Mouse (Mus musculus) limb, embryonic 14.5 days (tissue): ENCODE measurements around the gene Brpf3. TPM values are rescaled to one million over a fixed set of nuclear protein-coding genes. Genes with fewer than 3 reads are reported as not detected.

Source experiments
- ATAC-seq: fragments of 200-750 bp; cut with Nextera tagmentation; 2 replicates; pipeline ENCODE4 v1.8.0; 2017; ENCODE audit warnings: low read depth, moderate number of reproducible peaks, moderate TSS enrichment; ENCODE audit not compliant: low FRiP score
- DNase-seq: peaks from one replicate; pipeline ENCODE4 v3.0.0-alpha.2; 2015; ENCODE audit warnings: low spot score
- H3K27ac ChIP-seq: fragments of 300-500 bp; sonication (generic); replicated peaks from 2 replicates; pipeline ENCODE4 v1.5.1; 2014; ENCODE audit warnings: low read depth, mild to moderate bottlenecking, low read length, moderate library complexity, mixed read lengths
- H3K27me3 ChIP-seq: fragments of 300-500 bp; sonication (generic); 2 replicates; pipeline ENCODE4 v1.6.1; 2014; ENCODE audit warnings: low read length, mixed read lengths; ENCODE audit not compliant: control insufficient read depth, insufficient read depth
- H3K36me3 ChIP-seq: fragments of 300-500 bp; sonication (generic); 2 replicates; pipeline ENCODE4 v1.6.1; 2014; ENCODE audit warnings: mild to moderate bottlenecking, low read length, moderate library complexity, mixed read lengths; ENCODE audit not compliant: control insufficient read depth, insufficient read depth
- H3K4me1 ChIP-seq: fragments of 300-500 bp; sonication (generic); 2 replicates; pipeline ENCODE4 v1.6.1; 2014; ENCODE audit warnings: antibody characterized with exemption, low read length, mixed read lengths; ENCODE audit not compliant: control insufficient read depth, insufficient read depth
- H3K4me2 ChIP-seq: fragments of 300-500 bp; sonication (generic); replicated peaks from 2 replicates; pipeline ENCODE4 v1.6.1; 2014; ENCODE audit warnings: low read depth, mild to moderate bottlenecking, low read length, moderate library complexity; ENCODE audit not compliant: severe bottlenecking
- H3K4me3 ChIP-seq: fragments of 300-500 bp; sonication (generic); replicated peaks from 2 replicates; pipeline ENCODE4 v1.5.1; 2014; ENCODE audit warnings: low read length
- H3K9ac ChIP-seq: fragments of 300-500 bp; sonication (generic); 2 replicates; pipeline ENCODE4 v1.6.1; 2014; ENCODE audit warnings: mild to moderate bottlenecking, low read depth, low read length, moderate library complexity; ENCODE audit not compliant: severe bottlenecking
- H3K9me3 ChIP-seq: fragments of 300-500 bp; sonication (generic); 2 replicates; pipeline ENCODE4 v1.6.1; 2016; ENCODE audit warnings: low read length; ENCODE audit not compliant: control insufficient read depth
- POLR2A ChIP-seq: fragments of 200-500 bp; IDR thresholded peaks from 2 replicates; pipeline ENCODE4 v1.8.0; 2012; ENCODE audit warnings: inconsistent platforms, mild to moderate bottlenecking, moderate library complexity, borderline replicate concordance; ENCODE audit not compliant: insufficient read depth, insufficient read length; ENCODE audit errors: extremely low read depth
- WGBS: fragments of 180-500 bp; shearing (Covaris S2); extraction: QIAGEN DNeasy Blood & Tissue Kit; methylation state at CpG from one replicate; pipeline ENCODE4 v1.1.7; 2014; 5-methylcytosine and 5-hydroxymethylcytosine counted together
- polyA plus RNA-seq, 2 experiments: library from polyadenylated mRNA; depleted of rRNA in 1 of 2; stranded (reverse) in 1 of 2; unstranded in 1 of 2; fragments of >200 nt; fragmentation: Nextera tagmentation in 1 of 2; extraction: Ambion mirVana in 1 of 2; gene quantifications; 2 replicates each; pipeline versions ENCODE4 v1.2.1 to v1.2.3; 2012 to 2014

Gene Brpf3
- polyA plus RNA-seq, 2 experiments = 11.0 to 70.0 TPM

- no peaks in the 10 kb centered on the region for H3K4me1 ChIP-seq
- no peak overlapping the region for H3K9ac ChIP-seq
- 44% methylated on average over 9 of the region's 9 CpGs for WGBS
- no peak overlapping the region for H3K27ac ChIP-seq
- TF ChIP-seq POLR2A = no peak
- no peak for DNase-seq
- H3K9me3 ChIP-seq = no peaks in the 10 kb centered on the region
- no peaks in the 10 kb centered on the region for H3K36me3 ChIP-seq
- no peak overlapping the region for H3K4me3 ChIP-seq
- no peak for ATAC-seq
- H3K4me2 ChIP-seq = no peak overlapping the region
- no peaks in the 10 kb centered on the region for H3K27me3 ChIP-seq
These were observed 19.4 kb upstream of the Brpf3 start for GRCm38 (mm10) chr17:28781290-28782045.

GRCm38 (mm10) chr17:28785036-28785435, 15.9 kb upstream of the Brpf3 start:
- H3K4me1 ChIP-seq = no peaks in the 10 kb centered on the region
- DNase-seq = no peak

GRCm38 (mm10) chr17:28787507-28787906, 13.4 kb upstream of the Brpf3 start:
- ATAC-seq (no peak), DNase-seq (no peak)
- Histone ChIP-seq H3K27me3 (no peaks in the 10 kb centered on the region), H3K4me1 (no peaks in the 10 kb centered on the region), H3K27ac (no peak overlapping the region), H3K4me2 (no peak overlapping the region), H3K36me3 (no peaks in the 10 kb centered on the region), H3K9ac (no peak overlapping the region), H3K4me3 (no peak overlapping the region), H3K9me3 (no peaks in the 10 kb centered on the region)
- no peak for TF ChIP-seq POLR2A
- 97% methylated on average over 12 of the region's 12 CpGs for WGBS

More at GRCm38 (mm10) chr17:28785036-28785435, 15.9 kb upstream of the Brpf3 start:
- H3K9me3 ChIP-seq = no peaks in the 10 kb centered on the region
- no peaks in the 10 kb centered on the region for H3K27me3 ChIP-seq
- no peak for TF ChIP-seq POLR2A
- no peak overlapping the region for H3K4me2 ChIP-seq
- 83% methylated on average over 3 of the region's 3 CpGs for WGBS
- no peak overlapping the region for H3K27ac ChIP-seq
- no peak overlapping the region for H3K9ac ChIP-seq
- H3K4me3 ChIP-seq = no peak overlapping the region
- no peaks in the 10 kb centered on the region for H3K36me3 ChIP-seq
- no peak for ATAC-seq

GRCm38 (mm10) chr17:28797031-28797430, 3.9 kb upstream of the Brpf3 start:
- Histone ChIP-seq H3K9me3 (no peaks in the 10 kb centered on the region), H3K27ac (no peak overlapping the region), H3K27me3 (no peaks in the 10 kb centered on the region), H3K36me3 (no peaks in the 10 kb centered on the region), H3K4me1 (0 out of 2 replicates have a peak, but pooled peaks cover 3% of the 10 kb centered on the region), H3K4me3 (no peak overlapping the region), H3K4me2 (no peak overlapping the region), H3K9ac (no peak overlapping the region)
- WGBS = 91% methylated on average over 4 of the region's 4 CpGs
- TF ChIP-seq POLR2A = no peak
- ATAC-seq (no peak), DNase-seq (no peak)

- TF ChIP-seq POLR2A = no peak
- DNase-seq (no peak), ATAC-seq (no peak)
- Histone ChIP-seq H3K27me3 (no peaks in the 10 kb centered on the region), H3K9ac (no peak overlapping the region), H3K9me3 (no peaks in the 10 kb centered on the region), H3K4me2 (peak overlapping the region; percentile 97), H3K4me1 (peaks cover 10% of the 10 kb centered on the region; the same call in 1 of the 2 replicates), H3K4me3 (peak overlapping the region; percentile 76), H3K36me3 (no peaks in the 10 kb centered on the region), H3K27ac (no peak overlapping the region)
- WGBS = 8% methylated on average over 14 of the region's 14 CpGs
These were observed 1.4 kb upstream of the Brpf3 start for GRCm38 (mm10) chr17:28799291-28800160.
